Mouse (Mus musculus): ENCODE data around the gene Slc35f6. TPM values are rescaled to one million over a fixed set of nuclear protein-coding genes. Genes with fewer than 3 reads are reported as not detected.

Gene Slc35f6
- polyA plus RNA-seq, 1 experiment from 2014 or later = 26.9 TPM

- no peaks in the 10 kb centered on the region for H3K4me1 ChIP-seq (replicated peaks; ENCODE audit: control insufficient read depth, insufficient read depth, low read length)
- peaks cover 11% of the 10 kb centered on the region; the same call in 1 of the 2 replicates for H3K36me3 ChIP-seq (ENCODE audit: control insufficient read depth, insufficient read depth, low read length)
- H3K9ac ChIP-seq (ENCODE audit: low read length) = no peak overlapping the region
- no peak overlapping the region for H3K4me3 ChIP-seq (ENCODE audit: low read length)
- no peak overlapping the region for H3K27ac ChIP-seq (ENCODE audit: low read length)
- H3K27me3 ChIP-seq (ENCODE audit: control insufficient read depth, insufficient read depth, low read depth, low read length) = no peaks in the 10 kb centered on the region
- WGBS = 91% methylated on average over 1 of the region's 1 CpGs
- H3K4me2 ChIP-seq (ENCODE audit: low read depth, low read length) = no peak overlapping the region
- peaks cover 2% of the 10 kb centered on the region; the same call in 1 of the 2 replicates for H3K9me3 ChIP-seq (ENCODE audit: control insufficient read depth, low read length)
- ATAC-seq (ENCODE audit: low read depth) = no peak
Measured at GRCm38 (mm10) chr5:30660278-30660677, 12.5 kb downstream of the Slc35f6 start.

GRCm38 (mm10) chr5:30660813-30661212 is 13.1 kb downstream of the Slc35f6 start:
- no peaks in the 10 kb centered on the region for H3K27me3 ChIP-seq (ENCODE audit: control insufficient read depth, insufficient read depth, low read depth, low read length)
- 88% methylated on average over 5 of the region's 5 CpGs for WGBS
- H3K27ac ChIP-seq (ENCODE audit: low read length) = no peak overlapping the region
- peaks cover 5% of the 10 kb centered on the region; the same call in 1 of the 2 replicates for H3K36me3 ChIP-seq (ENCODE audit: control insufficient read depth, insufficient read depth, low read length)
- H3K4me3 ChIP-seq (ENCODE audit: low read length) = no peak overlapping the region
- peaks cover 2% of the 10 kb centered on the region; the same call in 1 of the 2 replicates for H3K9me3 ChIP-seq (ENCODE audit: control insufficient read depth, low read length)
- no peak for ATAC-seq (ENCODE audit: low read depth)
- no peak overlapping the region for H3K9ac ChIP-seq (ENCODE audit: low read length)
- H3K4me1 ChIP-seq (replicated peaks; ENCODE audit: control insufficient read depth, insufficient read depth, low read length) = peaks cover under 1% of the 10 kb centered on the region; the same call in 1 of the 2 replicates
- no peak overlapping the region for H3K4me2 ChIP-seq (ENCODE audit: low read depth, low read length)

- H3K4me3 ChIP-seq (ENCODE audit: low read length) = no peak overlapping the region
- peaks cover 17% of the 10 kb centered on the region for H3K4me1 ChIP-seq (replicated peaks; ENCODE audit: control insufficient read depth, insufficient read depth, low read length)
- 87% methylated on average over 9 of the region's 9 CpGs for WGBS
Measured at GRCm38 (mm10) chr5:30665360-30665759, 17.6 kb downstream of the Slc35f6 start.

GRCm38 (mm10) chr5:30665968-30666367 is 18.2 kb downstream of the Slc35f6 start:
- H3K4me2 ChIP-seq (ENCODE audit: low read depth, low read length) = peak overlapping the region; percentile 61
- H3K9me3 ChIP-seq (ENCODE audit: control insufficient read depth, low read length) = no peaks in the 10 kb centered on the region; the same call in 1 of the 2 replicates
- H3K4me1 ChIP-seq (replicated peaks; ENCODE audit: control insufficient read depth, insufficient read depth, low read length) = peaks cover 17% of the 10 kb centered on the region
- H3K36me3 ChIP-seq (ENCODE audit: control insufficient read depth, insufficient read depth, low read length) = peaks cover 8% of the 10 kb centered on the region
- 51% methylated on average over 6 of the region's 6 CpGs for WGBS
- H3K27ac ChIP-seq (ENCODE audit: low read length) = peak overlapping the region; percentile 85
- no peaks in the 10 kb centered on the region for H3K27me3 ChIP-seq (ENCODE audit: control insufficient read depth, insufficient read depth, low read depth, low read length)
- ATAC-seq (ENCODE audit: low read depth) = no peak
- peak overlapping the region; percentile 65 for H3K9ac ChIP-seq (ENCODE audit: low read length)
- H3K4me3 ChIP-seq (ENCODE audit: low read length) = peak overlapping the region; percentile 98

More at GRCm38 (mm10) chr5:30665360-30665759, 17.6 kb downstream of the Slc35f6 start:
- ATAC-seq (ENCODE audit: low read depth) = no peak
- Histone ChIP-seq H3K27me3 (ENCODE audit: control insufficient read depth, insufficient read depth, low read depth, low read length) (no peaks in the 10 kb centered on the region), H3K9me3 (ENCODE audit: control insufficient read depth, low read length) (peaks cover 2% of the 10 kb centered on the region; the same call in 1 of the 2 replicates), H3K36me3 (ENCODE audit: control insufficient read depth, insufficient read depth, low read length) (peaks cover 4% of the 10 kb centered on the region; the same call in 1 of the 2 replicates), H3K9ac (ENCODE audit: low read length) (no peak overlapping the region), H3K27ac (ENCODE audit: low read length) (no peak overlapping the region), H3K4me2 (ENCODE audit: low read depth, low read length) (no peak overlapping the region)

DNA sequence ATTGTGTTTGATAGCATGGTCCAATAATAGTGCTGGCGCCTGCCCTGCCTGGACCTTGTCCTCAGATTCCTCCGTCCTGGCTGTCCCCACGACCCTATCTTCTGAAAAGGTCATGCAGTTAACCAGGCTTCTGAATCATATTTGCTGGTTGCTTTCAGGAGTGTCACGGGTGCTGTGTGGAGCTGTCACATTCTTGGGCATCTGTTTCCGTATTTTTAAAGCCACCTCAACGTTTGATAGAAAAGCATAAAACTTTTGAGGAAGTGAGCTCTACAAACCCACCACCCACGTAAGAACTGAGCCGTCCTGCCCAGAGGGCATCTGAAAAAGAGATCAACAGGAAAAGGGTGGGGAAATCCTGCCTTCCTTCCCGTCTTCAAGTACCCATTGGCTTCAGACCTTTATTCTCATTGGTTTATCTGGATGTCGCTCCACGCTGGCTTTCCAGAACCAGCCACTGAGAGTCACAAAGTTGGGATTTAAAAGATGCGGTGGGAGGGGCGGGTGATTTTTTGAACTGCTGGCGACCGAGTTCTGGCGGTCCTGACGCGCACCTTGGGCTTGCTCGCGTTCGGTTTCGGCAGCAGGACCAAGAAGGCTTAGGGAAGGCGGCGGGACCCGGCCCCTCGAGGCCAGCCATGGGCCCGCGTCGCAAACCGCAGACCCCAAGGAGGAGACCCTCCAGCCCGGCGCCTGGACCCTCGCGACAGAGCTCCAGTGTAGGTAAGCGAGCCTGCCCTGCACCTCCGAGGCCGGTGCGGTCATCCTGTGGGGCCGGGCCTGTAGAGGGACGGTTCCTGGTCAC is 18.9 kb downstream of the Slc35f6 start, which contains the start of gene Cenpa:
Gene Cenpa, plus strand, starts transcription at position 387 of the 805 bp plus-strand sequence.
- Histone ChIP-seq H3K4me1 (replicated peaks; ENCODE audit: control insufficient read depth, insufficient read depth, low read length) (peaks cover 17% of the 10 kb centered on the region), H3K4me2 (ENCODE audit: low read depth, low read length) (peak within 1 kb of the TSS; percentile 61), H3K27ac (ENCODE audit: low read length) (peak within 1 kb of the TSS; percentile 86), H3K9me3 (ENCODE audit: control insufficient read depth, low read length) (no peaks in the 10 kb centered on the region), H3K36me3 (ENCODE audit: control insufficient read depth, insufficient read depth, low read length) (peaks cover 11% of the 10 kb centered on the region), H3K27me3 (ENCODE audit: control insufficient read depth, insufficient read depth, low read depth, low read length) (no peaks in the 10 kb centered on the region), H3K4me3 (ENCODE audit: low read length) (peak within 1 kb of the TSS; percentile 98), H3K9ac (ENCODE audit: low read length) (peak within 1 kb of the TSS; percentile 91)
- under 1% methylated on average over 40 of the region's 40 CpGs for WGBS
- peak; percentile 97 for ATAC-seq (ENCODE audit: low read depth)

GRCm38 (mm10) chr5:30667215-30667614 is 19.5 kb downstream of the Slc35f6 start:
- H3K27me3 ChIP-seq (ENCODE audit: control insufficient read depth, insufficient read depth, low read depth, low read length) = no peaks in the 10 kb centered on the region
- WGBS = under 1% methylated on average over 13 of the region's 13 CpGs
- peaks cover 17% of the 10 kb centered on the region for H3K36me3 ChIP-seq (ENCODE audit: control insufficient read depth, insufficient read depth, low read length)
- H3K4me2 ChIP-seq (ENCODE audit: low read depth, low read length) = peak overlapping the region; percentile 61
- no peak for ATAC-seq (ENCODE audit: low read depth)
- peak overlapping the region; percentile 98 for H3K4me3 ChIP-seq (ENCODE audit: low read length)
- peaks cover 17% of the 10 kb centered on the region for H3K4me1 ChIP-seq (replicated peaks; ENCODE audit: control insufficient read depth, insufficient read depth, low read length)
- no peaks in the 10 kb centered on the region for H3K9me3 ChIP-seq (ENCODE audit: control insufficient read depth, low read length)
- H3K9ac ChIP-seq (ENCODE audit: low read length) = peak overlapping the region; percentile 91
- peak overlapping the region; percentile 86 for H3K27ac ChIP-seq (ENCODE audit: low read length)

- Histone ChIP-seq H3K27me3 (ENCODE audit: control insufficient read depth, insufficient read depth, low read depth, low read length) (no peaks in the 10 kb centered on the region), H3K27ac (ENCODE audit: low read length) (no peak overlapping the region), H3K36me3 (ENCODE audit: control insufficient read depth, insufficient read depth, low read length) (peaks cover 21% of the 10 kb centered on the region), H3K4me1 (replicated peaks; ENCODE audit: control insufficient read depth, insufficient read depth, low read length) (peaks cover 17% of the 10 kb centered on the region), H3K4me3 (ENCODE audit: low read length) (peak overlapping the region; percentile 98), H3K9me3 (ENCODE audit: control insufficient read depth, low read length) (no peaks in the 10 kb centered on the region), H3K4me2 (ENCODE audit: low read depth, low read length) (peak overlapping the region; percentile 61), H3K9ac (ENCODE audit: low read length) (peak overlapping the region; percentile 91)
- WGBS = 1% methylated on average over 3 of the region's 3 CpGs
- ATAC-seq (ENCODE audit: low read depth) = no peak
Measured at GRCm38 (mm10) chr5:30667686-30668085, 20.0 kb downstream of the Slc35f6 start.

DNA sequence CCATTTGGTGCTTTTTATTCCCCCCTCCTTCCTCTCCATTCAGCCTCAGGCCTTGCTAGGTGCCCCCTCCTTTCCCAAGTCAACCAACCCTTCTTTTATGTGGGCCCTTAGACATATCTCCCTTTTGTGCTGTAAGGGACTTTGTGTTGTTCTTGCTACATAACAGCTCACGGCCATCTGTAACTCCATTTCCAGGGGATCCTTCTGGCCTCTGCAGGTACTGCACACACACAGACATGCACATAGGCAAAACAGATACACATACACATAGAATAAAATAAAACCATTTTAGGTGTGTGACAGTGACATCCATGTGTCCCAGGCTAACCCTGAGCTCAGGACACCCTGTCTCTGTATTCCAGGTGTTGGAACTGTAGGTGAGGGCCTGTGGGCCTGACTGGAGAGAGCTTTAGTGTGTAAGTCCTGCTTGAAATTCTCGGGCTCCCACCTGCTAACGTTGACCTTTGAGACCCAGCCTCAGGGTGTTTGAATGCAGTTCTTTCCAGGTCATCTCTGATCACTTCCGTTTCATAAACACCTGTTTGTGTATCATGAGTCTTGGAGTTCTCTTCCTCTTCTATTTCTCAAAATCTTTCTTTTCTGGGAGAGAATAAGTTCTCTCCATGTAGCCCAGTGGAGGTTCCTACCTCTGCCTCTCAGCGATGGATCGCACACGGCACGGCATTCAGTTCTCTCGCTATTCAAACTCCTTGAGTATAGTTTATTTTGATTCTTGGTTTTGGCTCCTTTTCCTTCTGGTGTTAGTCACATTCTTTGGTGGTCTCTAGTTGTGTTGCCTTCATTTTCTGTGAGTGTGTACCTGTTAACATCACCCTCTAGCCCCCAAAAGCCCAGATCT is 21.1 kb downstream of the Slc35f6 start:
- 85% methylated on average over 9 of the region's 9 CpGs for WGBS
- H3K27me3 ChIP-seq (ENCODE audit: control insufficient read depth, insufficient read depth, low read depth, low read length) = no peaks in the 10 kb centered on the region
- H3K9me3 ChIP-seq (ENCODE audit: control insufficient read depth, low read length) = no peaks in the 10 kb centered on the region
- no peak overlapping the region for H3K9ac ChIP-seq (ENCODE audit: low read length)
- peaks cover 17% of the 10 kb centered on the region for H3K4me1 ChIP-seq (replicated peaks; ENCODE audit: control insufficient read depth, insufficient read depth, low read length)
- no peak overlapping the region for H3K27ac ChIP-seq (ENCODE audit: low read length)
- peaks cover 30% of the 10 kb centered on the region for H3K36me3 ChIP-seq (ENCODE audit: control insufficient read depth, insufficient read depth, low read length)
- ATAC-seq (ENCODE audit: low read depth) = no peak
- H3K4me2 ChIP-seq (ENCODE audit: low read depth, low read length) = peak overlapping the region; percentile 61
- H3K4me3 ChIP-seq (ENCODE audit: low read length) = peak overlapping the region; percentile 98

DNA sequence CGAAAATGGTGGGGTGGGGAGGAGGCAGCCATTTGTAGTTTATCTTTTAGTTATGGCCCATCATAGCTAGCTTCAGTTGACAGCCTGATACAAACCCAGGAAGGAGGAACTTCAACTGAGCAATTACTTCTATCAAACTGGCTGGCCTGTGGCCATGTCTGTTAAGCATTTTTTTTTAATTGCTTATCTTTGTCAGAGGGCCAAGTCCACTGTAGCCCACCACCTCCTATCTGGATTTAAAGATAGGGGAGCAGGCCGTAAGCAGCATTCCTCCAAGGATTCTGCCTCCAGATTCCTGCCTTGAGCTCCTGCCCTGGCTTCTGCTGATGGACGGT is 21.7 kb downstream of the Slc35f6 start:
- no peak overlapping the region for H3K4me3 ChIP-seq (ENCODE audit: low read length)
- H3K9me3 ChIP-seq (ENCODE audit: control insufficient read depth, low read length) = no peaks in the 10 kb centered on the region
- H3K36me3 ChIP-seq (ENCODE audit: control insufficient read depth, insufficient read depth, low read length) = peaks cover 33% of the 10 kb centered on the region
- peaks cover 17% of the 10 kb centered on the region for H3K4me1 ChIP-seq (replicated peaks; ENCODE audit: control insufficient read depth, insufficient read depth, low read length)
- H3K27me3 ChIP-seq (ENCODE audit: control insufficient read depth, insufficient read depth, low read depth, low read length) = no peaks in the 10 kb centered on the region
- ATAC-seq (ENCODE audit: low read depth) = no peak
- WGBS = 63% methylated on average over 3 of the region's 3 CpGs
- H3K9ac ChIP-seq (ENCODE audit: low read length) = no peak overlapping the region
- no peak overlapping the region for H3K4me2 ChIP-seq (ENCODE audit: low read depth, low read length)
- no peak overlapping the region for H3K27ac ChIP-seq (ENCODE audit: low read length)

All from lung, embryonic 16.5 days (tissue).